13 mouse cellular contexts compared by ENCODE assay signal in genomic region chr8:110704103-110704502, GRCm38 (mm10). TPM values are rescaled to one million over a fixed set of nuclear protein-coding genes. Genes with fewer than 3 reads are reported as not detected.
A peak's percentile ranks its signal among the peaks of the same experiment; 100 is the strongest.
DNase-seq lines count a peak whose midpoint lies in the region; ATAC-seq and TF ChIP-seq lines count a peak whose summit lies in the region.
"Had no signal": no experiment of that assay in that cellular context is flagged by ENCODE, and none has a peak within 500 bp of the region (broad histone marks: within the 10 kb centered on the region; RNA-seq: fewer than 3 reads in every experiment).

No protein-coding gene starts in this region.

- peak in 1 of 2 experiments; percentile 43 for DNase-seq in cerebellum, adult 2 months
- no peak for DNase-seq in cerebellum, postnatal 4 days (ENCODE audit: low spot score in 2 of 2)
- DNase-seq in heart, adult 8-10 months (ENCODE audit: low spot score) = no peak
- DNase-seq in lung, postnatal 4 days = no peak
- DNase-seq: adrenal gland, adult 8-10 months; kidney, postnatal 14 days; layer of hippocampus, postnatal 36 days had no signal

- H3K4me3 ChIP-seq in cerebellum, adult 2 months (replicated peaks; ENCODE audit: insufficient read depth, low read depth, low read length) = no peak overlapping the region
- no peak overlapping the region for H3K4me3 ChIP-seq in heart, embryonic 14.5 days (ENCODE audit: control insufficient read depth in 1 of 2, insufficient read depth in 1 of 2, low read depth in 1 of 2, low read length in 2 of 2)
- H3K4me3 ChIP-seq in lung, embryonic 15.5 days = no peak overlapping the region
- no peak overlapping the region for H3K4me3 ChIP-seq in stomach, embryonic 14.5 days (ENCODE audit: low read depth, low read length)
- H3K4me3 ChIP-seq: limb, embryonic 12.5 days; midbrain, embryonic 13.5 days had no signal

- no peak overlapping the region for H3K4me2 ChIP-seq in heart, embryonic 14.5 days (ENCODE audit: low read length)
- no peak overlapping the region for H3K4me2 ChIP-seq in lung, embryonic 15.5 days
- no peak overlapping the region for H3K4me2 ChIP-seq in stomach, embryonic 14.5 days (replicated peaks; ENCODE audit: low read depth, low read length)
- H3K4me2 ChIP-seq: limb, embryonic 12.5 days; midbrain, embryonic 13.5 days had no signal

- no peak for TF ChIP-seq POLR2A in cerebellum, adult 2 months (IDR thresholded peaks at IDR 0.05; ENCODE audit: borderline replicate concordance, insufficient read depth, low read length)

- WGBS in cerebellum, adult 2 months = 55% methylated on average over 3 of the region's 3 CpGs
- 67% methylated on average over 3 of the region's 3 CpGs for WGBS in heart, embryonic 14.5 days
- 78% methylated on average over 3 of the region's 3 CpGs for WGBS in lung, embryonic 15.5 days
- 88% methylated on average over 3 of the region's 3 CpGs for WGBS in stomach, embryonic 14.5 days

- H3K36me3 ChIP-seq in heart, embryonic 14.5 days (ENCODE audit: control insufficient read depth, insufficient read depth, low read length) = no peaks in the 10 kb centered on the region
- no peaks in the 10 kb centered on the region for H3K36me3 ChIP-seq in lung, embryonic 15.5 days
- H3K36me3 ChIP-seq in stomach, embryonic 14.5 days (ENCODE audit: control insufficient read depth, insufficient read depth, low read length) = no peaks in the 10 kb centered on the region

- H3K27me3 ChIP-seq in cerebellum, adult 2 months (ENCODE audit: control insufficient read depth, insufficient read depth, low read length) = no peaks in the 10 kb centered on the region
- no peaks in the 10 kb centered on the region for H3K27me3 ChIP-seq in heart, embryonic 14.5 days (ENCODE audit: control insufficient read depth, insufficient read depth, low read length)
- H3K27me3 ChIP-seq in lung, embryonic 15.5 days = no peaks in the 10 kb centered on the region
- no peaks in the 10 kb centered on the region for H3K27me3 ChIP-seq in stomach, embryonic 14.5 days (ENCODE audit: control insufficient read depth, insufficient read depth, low read length)
- H3K27me3 ChIP-seq: limb, embryonic 12.5 days; midbrain, embryonic 13.5 days had no signal

- no peak for ATAC-seq in heart, embryonic 14.5 days (ENCODE audit: insufficient number of reproducible peaks, insufficient read depth, low FRiP score, low read depth)
- no peak for ATAC-seq in lung, embryonic 15.5 days (ENCODE audit: borderline replicate concordance, extremely low read depth, low FRiP score, low TSS enrichment)
- ATAC-seq in stomach, embryonic 14.5 days (ENCODE audit: insufficient number of reproducible peaks, insufficient read depth, low FRiP score, low read depth) = no peak
- ATAC-seq in frontal cortex, adult (ENCODE audit: low TSS enrichment) = no peak
- ATAC-seq: midbrain, embryonic 13.5 days had no signal

- TF ChIP-seq CTCF in cerebellum, adult 2 months (IDR thresholded peaks at IDR 0.05; ENCODE audit: borderline replicate concordance, insufficient read depth, low read depth, low read length) = no peak

- H3K9ac ChIP-seq in heart, embryonic 14.5 days (ENCODE audit: low read length) = peak overlapping the region; percentile 38; the same call in 1 of the 2 replicates
- no peak overlapping the region for H3K9ac ChIP-seq in lung, embryonic 15.5 days
- H3K9ac ChIP-seq in stomach, embryonic 14.5 days (replicated peaks; ENCODE audit: low read depth, low read length) = no peak overlapping the region
- H3K9ac ChIP-seq: limb, embryonic 12.5 days; midbrain, embryonic 13.5 days had no signal

- peaks cover 54% of the 10 kb centered on the region for H3K4me1 ChIP-seq in cerebellum, adult 2 months (ENCODE audit: control insufficient read depth, insufficient read depth, low read length)
- H3K4me1 ChIP-seq in heart, embryonic 14.5 days (ENCODE audit: control insufficient read depth in 2 of 2, insufficient read depth in 2 of 2, low read length in 2 of 2) = peaks cover 40 to 57% of the 10 kb centered on the region in 2 experiments
- H3K4me1 ChIP-seq in lung, embryonic 15.5 days = peaks cover 64% of the 10 kb centered on the region
- H3K4me1 ChIP-seq in stomach, embryonic 14.5 days (ENCODE audit: control insufficient read depth, insufficient read depth, low read length) = peaks cover 25% of the 10 kb centered on the region

- H3K27ac ChIP-seq in cerebellum, adult 2 months (ENCODE audit: insufficient read depth, low read length) = peak overlapping the region; percentile 96
- H3K27ac ChIP-seq in heart, embryonic 14.5 days (replicated peaks in 1 of 2; ENCODE audit: control insufficient read depth in 1 of 2, insufficient read depth in 1 of 2, low read depth in 2 of 2, low read length in 2 of 2) = peak overlapping the region; percentile 54 to 74
- peak overlapping the region; percentile 85; the same call in 1 of the 2 replicates for H3K27ac ChIP-seq in lung, embryonic 15.5 days
- H3K27ac ChIP-seq in stomach, embryonic 14.5 days (ENCODE audit: low read length) = peak overlapping the region; percentile 90
- H3K27ac ChIP-seq: midbrain, embryonic 13.5 days had no signal

- H3K9me3 ChIP-seq in heart, embryonic 14.5 days (ENCODE audit: control insufficient read depth, low read length) = no peaks in the 10 kb centered on the region
- no peaks in the 10 kb centered on the region for H3K9me3 ChIP-seq in lung, embryonic 15.5 days
- H3K9me3 ChIP-seq in stomach, embryonic 14.5 days (ENCODE audit: control insufficient read depth, low read depth, low read length) = no peaks in the 10 kb centered on the region
- H3K9me3 ChIP-seq: limb, embryonic 12.5 days; midbrain, embryonic 13.5 days had no signal

RNA-seq across cellular contexts. Expression of gene Mtss1l, which starts 17.2 kb away (rescaled TPM):
- 257 and 288 TPM in 2 replicates for polyA plus RNA-seq in cerebellum, adult 2 months (2012; rRNA removed)
- 17.2 and 17.6 TPM in 2 replicates for polyA plus RNA-seq in heart, embryonic 14.5 days (2014; fragmentation: Nextera tagmentation; extraction: Ambion mirVana)
- 10 to 100 TPM; 37.7 to 46.3 (median 39.9) TPM for total RNA-seq in heart, adult 8-10 months (2022)
- 23.0 and 27.9 TPM in 2 replicates for polyA plus RNA-seq in lung, embryonic 15.5 days (2015; fragmentation: Nextera tagmentation; extraction: Ambion mirVana)
- polyA plus RNA-seq in stomach, embryonic 14.5 days (2014; fragmentation: Nextera tagmentation; extraction: Ambion mirVana) = 13.2 and 14.2 TPM in 2 replicates
